Mouse (Mus musculus) embryo, embryonic 10 days (tissue): ENCODE data around the gene BC035044.
"Not testable (repeated sequence)": the region's sequence is repeated elsewhere in the genome, so short reads cannot be mapped to it uniquely, and the experiment has no call there.

Source experiments
- DNase-seq: peaks from one replicate; pipeline ENCODE4 v3.0.0-alpha.2; 2015; ENCODE audit warnings: low spot score

The BC035044 gene

DNA sequence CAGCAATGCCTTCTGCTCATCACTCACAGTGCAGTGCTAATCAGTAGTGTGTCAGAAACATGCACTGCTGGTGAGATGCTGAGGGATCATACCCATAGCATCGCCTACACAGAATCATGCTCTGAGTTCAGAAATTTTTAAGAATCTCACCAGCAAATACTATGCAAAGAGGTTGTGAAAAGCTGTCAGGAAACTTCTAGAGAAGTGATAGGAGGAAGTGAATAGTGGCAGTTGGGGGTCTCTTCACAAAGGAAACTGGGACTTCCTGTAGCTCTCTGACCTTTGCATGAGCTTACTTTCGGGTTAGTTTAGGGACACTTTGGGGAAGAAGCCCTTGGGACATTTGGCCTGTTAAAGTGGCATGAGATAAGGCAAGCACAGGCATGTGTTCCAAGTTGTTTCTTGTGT lies at the start of gene BC035044:
TSS of gene BC035044 (minus strand) at position 179 of the 408 bp plus-strand sequence.
- no peak for DNase-seq

DNA sequence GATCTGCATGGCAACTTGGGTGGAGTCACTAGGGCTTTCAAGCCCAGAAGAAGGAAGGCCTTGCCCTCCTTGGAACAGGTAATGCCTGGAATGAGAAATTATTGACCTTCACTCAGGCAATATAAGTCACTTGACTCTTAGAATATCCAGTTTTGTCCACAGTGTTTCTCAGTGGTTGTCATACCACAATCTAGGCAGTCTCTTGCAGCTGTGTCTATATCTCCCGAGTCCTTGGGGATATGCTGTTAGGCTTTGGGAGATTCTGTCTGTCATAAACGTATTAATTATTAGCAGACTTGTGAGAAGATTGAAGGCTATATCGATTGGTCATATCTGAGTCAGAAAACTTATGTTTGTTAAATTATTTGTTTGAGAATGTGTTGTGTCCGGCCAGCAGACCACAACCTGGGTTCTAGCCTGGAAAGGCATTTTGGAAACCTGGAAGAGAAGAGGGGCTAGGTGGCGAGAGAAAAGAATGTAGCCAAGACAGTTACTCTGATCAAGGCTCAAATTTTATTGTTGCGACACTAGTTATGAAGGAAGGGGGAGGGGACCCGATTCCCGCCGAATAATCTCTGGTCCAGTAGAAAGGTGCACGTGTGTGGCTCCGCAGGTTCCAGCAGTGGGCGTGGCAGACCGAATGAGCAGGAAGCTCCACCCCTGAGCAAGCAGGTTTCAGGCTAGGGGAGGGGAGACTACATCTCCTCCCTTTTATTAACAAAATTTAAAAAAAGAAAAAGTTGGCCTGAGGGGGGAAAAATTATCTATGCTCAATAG lies 45.2 kb upstream of the BC035044 start:
- DNase-seq = not testable (repeated sequence)

DNA sequence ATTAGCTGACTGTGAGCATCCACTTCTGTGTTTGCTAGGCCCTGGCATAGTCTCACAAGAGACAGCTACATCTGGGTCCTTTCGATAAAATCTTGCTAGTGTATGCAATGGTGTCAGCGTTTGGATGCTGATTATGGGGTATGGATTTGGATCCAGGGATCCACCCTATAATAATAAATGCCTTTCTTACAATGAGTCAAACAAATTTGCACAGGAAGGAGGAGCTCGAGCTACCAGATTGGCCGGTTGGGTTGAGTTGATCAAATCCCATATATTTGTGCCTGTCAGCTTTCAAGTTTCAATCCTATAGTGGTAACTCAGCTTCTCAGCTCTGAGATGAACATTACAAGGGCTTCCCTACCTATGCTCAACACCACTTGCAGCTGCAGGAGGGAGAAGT lies 43.2 kb upstream of the BC035044 start, which contains the start of gene Clec2g:
TSS of gene Clec2g (plus strand) at position 301 of the 400 bp plus-strand sequence.
- DNase-seq = not testable (repeated sequence)

DNA sequence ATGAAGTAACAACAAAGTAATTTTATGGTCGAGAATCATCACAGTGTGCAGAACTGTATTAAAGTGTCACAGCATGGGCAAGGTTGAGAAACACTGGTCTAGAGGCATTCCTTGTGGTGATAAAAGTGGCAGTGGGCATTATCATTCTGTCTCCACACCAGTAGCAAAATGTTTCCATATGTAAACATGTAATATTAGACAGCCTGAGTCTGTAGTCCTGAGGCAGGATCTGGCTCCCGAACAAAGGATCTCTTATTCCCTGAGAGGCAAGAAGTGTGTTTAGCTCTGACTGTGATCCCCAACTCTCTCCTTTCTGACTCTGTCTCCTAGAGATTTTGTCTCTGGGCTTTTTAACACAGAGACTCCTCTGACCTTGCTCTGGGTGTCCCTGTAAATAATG lies 42.1 kb upstream of the BC035044 start:
- DNase-seq = no peak

DNA sequence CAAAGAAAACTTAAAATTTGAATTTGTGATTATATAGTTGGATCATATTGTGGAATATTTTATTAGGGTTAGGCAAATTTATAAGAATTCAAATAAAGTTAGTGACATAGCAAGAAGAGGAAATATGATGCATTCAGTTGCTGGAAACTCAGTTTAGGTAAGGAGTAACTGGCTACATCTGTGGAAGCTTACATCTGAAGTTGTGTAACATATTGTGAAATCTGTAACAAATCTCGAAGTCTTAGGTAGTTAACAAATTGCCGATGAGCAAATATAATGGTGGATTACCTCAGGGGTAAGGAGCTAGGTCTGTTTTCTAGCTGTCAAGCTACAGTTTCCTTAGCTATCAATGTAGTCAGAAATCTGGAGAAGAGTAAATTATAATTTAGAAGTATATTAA lies 26.4 kb upstream of the BC035044 start:
- DNase-seq = no peak

DNA sequence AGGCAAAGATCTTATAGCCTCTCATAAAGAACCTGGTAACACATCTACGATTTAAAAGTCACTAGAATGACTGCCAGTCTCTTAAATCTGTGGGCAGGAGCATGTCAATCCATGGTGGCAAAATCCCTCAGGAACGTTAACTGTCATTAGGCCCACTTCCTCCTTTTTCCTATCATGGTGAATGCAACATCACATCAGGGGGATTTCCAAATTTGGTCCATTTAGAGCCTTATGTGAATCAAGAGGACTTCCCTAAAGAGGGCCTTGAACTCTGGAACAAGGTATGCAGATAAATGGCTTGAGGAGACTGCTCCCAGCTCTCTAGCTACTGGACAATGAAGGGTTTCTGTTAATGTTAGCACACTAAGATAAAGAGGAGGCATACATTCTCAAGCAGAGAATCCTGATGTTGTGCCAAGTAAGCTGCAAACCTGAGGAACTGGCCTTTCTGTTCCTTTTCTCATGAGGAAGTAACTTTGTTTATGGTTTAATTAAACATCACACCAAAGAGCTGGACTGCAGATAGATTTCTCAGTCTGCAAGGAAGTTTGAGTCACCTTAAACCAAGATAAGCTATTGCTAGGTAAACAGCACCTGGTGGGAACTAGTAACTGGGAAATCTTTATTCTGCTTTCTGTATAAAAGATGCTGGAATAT lies 22.8 kb upstream of the BC035044 start:
- DNase-seq = no peak

DNA sequence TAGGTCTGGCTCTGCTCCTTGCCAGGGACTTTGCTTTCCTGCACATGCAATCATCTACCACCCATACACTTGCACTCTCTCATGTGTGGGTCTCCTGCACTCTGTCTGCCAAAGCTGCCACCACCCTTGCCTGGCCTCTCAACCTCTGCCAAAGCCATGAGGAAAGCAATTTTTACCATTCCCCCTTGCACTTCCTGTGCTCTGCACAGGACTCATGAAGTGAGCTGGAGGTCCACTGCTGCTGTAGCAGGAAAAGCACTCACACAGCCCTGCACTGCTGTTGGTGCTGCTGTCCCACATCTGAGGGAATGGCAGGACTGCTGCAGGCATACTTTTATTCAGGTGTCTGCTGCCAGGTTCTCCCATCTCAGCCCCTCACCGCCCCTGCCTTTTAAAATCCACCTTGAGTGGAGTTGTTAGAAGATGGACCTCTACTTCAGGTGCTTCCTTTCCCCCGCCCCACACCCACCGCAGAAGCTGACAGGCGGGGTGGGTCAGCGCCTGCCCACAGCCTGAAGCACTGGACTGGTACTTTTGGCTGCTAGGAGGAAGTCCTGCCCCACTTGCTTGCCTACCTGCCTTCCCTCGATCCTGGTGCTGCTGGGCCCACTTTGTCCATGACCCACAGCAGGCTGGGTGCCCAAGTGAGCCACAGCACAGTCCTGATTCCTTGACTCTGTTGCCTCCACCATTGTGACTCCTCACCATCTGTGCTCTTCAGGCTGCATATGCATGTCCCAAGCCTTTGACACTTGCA lies 10.0 kb upstream of the BC035044 start:
- DNase-seq = not testable (repeated sequence)

DNA sequence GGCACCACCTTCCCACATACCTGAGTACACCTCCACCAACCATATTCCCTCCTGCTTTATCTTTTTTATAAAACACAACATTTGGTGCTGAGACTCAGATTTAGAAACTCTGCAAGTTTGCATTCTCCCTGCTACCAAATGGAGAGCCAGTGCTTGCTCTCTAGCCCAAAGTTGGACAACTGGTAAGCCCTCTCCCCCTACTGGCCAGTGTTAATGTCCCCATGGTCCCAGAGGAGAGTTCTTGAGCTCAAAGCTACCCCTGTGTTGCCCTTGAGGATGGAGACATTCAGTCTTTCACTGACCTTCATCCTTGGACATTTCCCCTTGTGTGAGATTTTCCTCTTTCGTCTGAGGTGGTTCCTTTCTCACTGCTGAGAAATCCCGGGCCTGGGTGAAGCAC lies 9.1 kb upstream of the BC035044 start:
- DNase-seq = no peak

DNA sequence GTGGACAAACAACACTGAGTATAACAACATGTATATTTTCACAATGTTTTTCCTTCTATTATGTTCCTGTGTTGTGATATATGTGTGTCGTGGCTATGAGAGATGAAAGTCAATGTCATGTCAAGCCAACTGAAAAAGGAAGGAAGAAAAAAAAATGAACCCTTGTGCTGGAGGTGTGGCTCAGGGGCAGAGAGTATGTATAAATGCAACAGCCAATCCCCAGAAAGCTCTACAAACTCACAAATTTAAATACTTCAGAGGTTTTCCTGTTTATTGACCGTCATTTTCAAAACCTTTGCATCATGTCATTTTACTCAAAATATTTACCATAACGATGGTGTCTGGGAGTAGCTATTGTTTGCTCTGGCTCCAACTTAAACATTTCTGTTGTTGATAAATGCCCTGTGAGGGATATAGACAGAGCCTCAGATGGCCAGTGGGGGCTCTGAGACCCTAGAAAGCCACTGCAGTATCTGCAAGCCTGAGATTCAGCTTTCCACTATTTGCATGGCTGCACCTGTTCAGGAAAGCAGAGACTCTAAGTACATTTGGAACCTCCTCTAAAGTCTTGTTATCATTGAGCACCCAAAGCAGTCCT lies 4.6 kb upstream of the BC035044 start:
- DNase-seq = no peak

DNA sequence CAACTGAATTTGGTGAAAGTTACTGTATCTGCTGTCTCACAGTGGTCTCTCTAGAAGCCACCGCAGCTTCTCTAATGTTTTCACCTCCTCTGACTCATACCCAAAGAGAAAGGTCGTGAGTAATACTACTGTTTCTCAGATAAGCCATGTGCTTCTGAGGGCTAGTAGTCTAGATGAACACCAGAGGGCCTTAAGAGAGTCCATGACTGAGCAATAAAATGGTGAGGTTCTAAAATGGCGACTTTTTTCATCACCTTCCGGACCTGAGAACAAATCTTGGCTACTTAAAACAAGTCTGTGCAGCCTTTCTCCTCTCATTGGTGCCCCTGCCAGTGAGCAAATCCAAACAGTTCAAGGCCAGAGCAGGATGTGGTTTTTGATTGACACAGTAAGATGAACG lies 2.1 kb downstream of the BC035044 start:
- DNase-seq = no peak

DNA sequence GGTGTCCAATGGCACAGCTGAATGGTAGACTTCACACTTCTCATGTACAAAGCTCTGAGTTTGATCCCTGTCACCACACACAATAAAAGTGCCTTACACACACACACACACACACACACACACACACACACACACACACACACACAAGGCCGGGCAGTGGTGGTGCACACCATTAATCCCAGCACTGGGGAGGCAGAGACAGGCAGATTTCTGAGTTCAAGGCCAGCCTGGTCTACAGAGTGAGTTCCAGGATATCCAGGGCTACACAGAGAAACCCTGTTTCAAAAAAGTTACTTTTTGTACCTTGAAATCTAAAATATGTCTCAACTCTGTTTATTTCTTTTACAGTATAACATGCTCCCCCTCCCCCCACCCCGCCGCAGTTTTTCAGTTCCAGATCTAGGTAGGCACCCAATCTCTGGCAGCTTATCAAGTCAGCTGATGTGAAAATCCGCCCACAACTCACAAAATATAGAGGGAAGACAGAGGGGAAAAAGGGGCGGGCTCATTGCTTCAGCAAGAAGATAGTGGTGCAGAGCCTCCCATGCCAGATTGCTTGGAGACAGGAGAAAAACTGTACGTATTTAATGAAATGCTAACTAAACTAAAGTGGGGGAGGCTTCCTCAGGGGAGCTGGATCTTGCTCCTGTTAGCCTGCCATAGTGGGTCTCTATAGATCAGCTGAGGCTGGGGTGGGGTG lies 3.7 kb downstream of the BC035044 start, which contains the start of gene Clec2i:
TSS of gene Clec2i (plus strand) at position 498 of the 700 bp plus-strand sequence.
- DNase-seq = not testable (repeated sequence)

DNA sequence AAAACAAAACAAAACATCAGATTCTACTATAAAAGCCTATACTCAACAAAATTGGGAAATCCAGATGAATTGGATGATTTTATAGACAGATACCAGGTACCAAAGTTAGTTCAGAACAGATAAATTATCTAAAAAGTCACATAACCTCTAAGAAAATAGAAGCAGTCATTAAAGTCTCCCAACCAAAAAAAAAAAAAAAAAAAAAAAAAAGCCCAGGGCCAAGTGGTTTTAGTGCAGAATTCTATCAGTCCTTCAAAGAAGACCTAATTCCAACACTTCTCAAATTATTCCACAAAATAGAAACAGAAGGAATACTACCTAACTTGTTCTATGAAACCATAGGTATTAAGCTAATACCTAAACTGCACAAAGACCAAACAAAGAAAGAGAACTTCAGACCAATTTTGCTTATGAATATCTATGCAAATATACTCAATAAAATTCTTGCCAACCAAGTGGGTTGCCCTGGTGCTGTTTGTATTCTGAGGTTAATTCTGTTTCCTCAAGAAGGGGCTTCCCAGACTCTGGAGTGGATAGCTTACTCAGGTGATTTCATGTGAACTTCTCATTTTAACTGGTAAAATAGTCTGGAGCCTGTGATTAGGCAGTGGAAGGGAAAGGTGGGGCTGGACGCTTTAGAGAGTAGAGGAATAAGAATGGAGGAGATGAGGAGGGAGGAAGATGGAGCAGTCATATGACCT lies 18.9 kb downstream of the BC035044 start:
- no peak for DNase-seq

DNA sequence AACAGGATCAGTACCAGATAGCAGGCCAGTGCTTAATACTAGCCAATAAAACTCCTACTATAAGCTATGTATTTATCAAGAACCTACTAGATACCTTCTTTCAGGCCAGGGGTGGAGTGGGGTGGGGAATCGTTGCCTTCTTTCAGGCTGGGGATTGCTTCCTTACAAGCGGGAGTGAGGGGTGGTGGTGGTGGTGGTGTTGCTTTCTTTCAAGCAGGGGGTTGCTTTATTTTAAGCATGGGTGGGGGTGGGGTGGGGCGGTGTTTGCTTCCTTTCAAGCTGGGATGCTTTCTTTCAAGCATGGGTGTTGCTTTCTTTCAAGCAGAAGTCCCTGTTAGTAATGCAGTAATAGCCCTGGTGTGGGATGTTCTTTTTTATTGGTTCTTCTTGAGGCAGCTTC lies 22.1 kb downstream of the BC035044 start:
- no peak for DNase-seq

DNA sequence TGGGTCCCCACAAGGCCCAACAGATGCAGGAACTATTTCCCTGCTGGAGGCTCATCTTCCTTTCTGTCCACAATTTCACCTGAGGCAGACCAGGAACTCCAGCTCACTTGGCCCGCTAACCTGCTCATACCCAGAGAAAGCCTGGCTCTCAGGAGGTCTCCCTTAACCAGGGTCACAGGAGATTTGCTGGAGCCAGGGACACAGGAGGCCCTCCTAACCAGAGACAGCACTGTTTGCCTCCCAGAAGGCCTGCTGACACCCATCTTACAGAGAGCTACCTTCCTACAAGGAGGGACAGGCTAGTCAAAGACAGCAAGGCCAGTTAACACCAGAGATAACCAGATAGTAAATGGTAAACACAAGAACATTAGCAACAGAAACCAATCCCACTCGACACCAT lies 33.0 kb downstream of the BC035044 start:
- no peak for DNase-seq

DNA sequence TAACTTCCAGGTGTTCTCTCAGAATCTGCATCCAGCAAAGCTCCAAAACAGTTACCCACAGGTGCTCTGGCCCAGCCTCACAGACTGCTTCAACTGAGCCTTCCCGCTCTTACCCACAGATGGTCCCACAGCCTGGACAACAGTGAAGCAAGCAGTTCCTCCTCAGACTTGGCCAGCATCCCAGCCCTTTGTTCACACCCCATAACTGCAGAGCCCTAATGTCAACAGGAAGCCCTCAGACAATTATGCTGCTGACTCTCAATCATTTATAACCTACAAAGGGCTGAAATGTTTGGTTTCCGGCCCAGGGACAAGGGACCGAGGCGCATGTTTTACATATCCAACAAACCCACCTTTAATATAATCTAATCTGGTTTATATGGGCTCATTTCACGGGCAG lies 34.7 kb downstream of the BC035044 start:
- DNase-seq = no peak

DNA sequence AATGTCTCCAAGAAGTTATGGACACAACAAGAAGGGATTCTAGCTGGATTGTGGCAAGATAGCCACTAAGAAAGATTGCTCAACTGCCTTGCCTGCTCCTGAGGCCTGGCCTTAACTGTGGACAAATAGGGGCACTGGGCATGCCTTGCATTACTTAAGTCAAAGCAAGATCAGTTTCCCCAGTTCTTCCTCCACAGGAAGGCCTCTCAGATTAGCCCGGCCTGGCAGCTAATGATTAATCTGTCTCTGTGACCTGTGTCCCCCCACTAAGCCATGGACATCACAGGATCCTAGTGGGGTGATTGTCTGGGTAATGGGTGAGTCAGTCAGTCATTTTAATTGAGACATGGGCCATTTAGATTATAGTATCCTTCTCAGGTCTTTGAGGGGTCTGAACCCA lies 35.4 kb downstream of the BC035044 start:
- DNase-seq = no peak

DNA sequence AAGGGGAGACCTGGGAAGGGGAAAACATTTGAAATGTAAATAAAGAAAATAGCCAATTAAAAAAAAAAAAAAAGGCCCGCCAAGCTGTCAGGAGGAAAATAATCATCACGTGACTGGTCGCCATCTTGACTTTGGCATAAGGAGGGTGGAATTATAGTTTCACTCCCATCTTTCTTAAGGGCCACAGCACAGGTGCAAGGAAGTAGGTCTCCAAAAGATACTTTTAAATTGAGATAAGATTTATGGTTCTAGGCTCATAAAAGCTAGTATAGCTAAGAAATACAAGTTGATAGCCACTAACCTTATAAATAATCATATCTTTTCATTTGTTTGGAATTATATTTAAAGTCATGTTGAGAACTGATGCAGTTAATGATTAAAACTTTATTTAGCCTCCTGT lies 36.0 kb downstream of the BC035044 start:
- DNase-seq = no peak

DNA sequence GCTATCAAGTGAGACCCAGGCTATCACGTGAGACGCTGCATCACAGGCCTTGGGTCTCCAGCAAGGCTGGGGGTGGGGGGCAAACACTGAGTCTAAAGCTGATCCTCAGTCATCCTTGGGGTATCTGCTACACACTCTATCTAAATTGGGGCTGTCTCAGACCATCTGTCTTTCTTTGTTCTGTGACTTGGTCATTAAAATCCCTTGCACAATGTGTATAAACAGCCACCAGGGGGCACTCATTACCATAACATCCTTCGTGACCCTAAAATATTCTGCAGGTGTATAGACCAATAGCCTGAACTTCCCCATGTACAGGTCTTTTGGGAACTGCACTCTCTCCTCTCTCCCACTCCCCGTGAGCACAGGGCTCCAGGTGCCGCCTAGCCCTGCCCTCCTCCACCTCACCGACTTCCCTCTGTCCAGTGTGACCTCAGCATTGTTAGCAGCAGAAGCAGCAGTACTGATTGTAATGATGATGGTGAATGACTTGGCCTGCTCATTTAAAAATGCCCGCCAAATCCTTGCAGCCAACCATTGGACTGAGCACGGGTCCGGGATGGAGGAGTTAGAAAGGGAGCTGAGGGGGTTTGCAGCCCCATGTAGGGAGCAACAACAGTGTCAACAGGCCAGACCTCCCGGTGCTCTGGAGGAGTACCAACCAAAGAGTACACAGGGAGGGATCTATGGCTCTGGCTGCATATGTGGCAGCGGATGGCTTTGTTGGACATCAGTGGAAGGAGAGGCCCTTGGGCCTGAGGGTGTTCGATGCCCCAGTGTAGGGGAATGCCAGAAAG lies 36.7 kb downstream of the BC035044 start:
- peak; percentile 79 for DNase-seq

DNA sequence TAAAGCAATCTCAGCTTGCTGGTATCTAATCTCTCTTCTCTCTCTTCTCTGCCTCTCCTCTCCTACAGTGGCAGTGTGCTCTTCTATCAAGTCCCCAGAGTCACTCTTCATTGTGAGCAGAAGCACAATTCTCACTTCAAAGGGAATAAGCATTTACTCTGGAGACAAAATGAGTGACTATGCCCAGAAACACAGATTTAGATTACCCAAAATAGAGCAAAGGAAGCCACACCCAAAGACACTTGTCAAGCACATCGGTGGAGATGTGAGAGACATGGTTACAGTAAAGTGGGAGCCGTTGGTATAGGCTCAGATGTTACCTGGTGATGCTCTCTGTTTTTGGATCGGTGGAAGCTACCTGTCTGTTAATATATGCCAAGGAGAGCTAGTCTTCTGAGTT lies 38.2 kb downstream of the BC035044 start:
- no peak for DNase-seq

DNA sequence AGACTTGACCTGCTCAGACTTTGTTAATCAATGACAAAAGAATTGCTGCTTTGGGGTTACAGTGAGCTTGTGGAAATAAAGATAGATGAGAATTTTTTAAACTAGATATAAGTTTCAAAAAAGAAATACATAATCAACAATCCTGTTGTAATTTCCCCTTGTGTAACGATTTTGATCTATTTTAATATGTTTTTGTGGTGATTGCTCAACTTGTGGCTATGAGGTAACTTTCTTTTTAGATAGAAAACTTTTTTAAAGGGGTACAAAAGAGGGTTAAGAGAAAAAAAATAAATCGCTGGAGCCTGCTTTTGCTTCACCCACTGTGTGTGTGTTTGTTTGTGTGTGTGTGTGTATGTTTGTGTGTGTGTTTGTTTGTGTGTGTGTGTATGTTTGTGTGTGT lies 39.8 kb downstream of the BC035044 start:
- no peak for DNase-seq
